Mouse (Mus musculus) left cerebral cortex, postnatal 36 days (tissue): ENCODE results near the gene Etl4. TPM values are rescaled to one million over a fixed set of nuclear protein-coding genes. Genes with fewer than 3 reads are reported as not detected.

Experiments
- DNase-seq, 2 experiments: peaks; one replicate each; pipeline ENCODE4 v3.0.0; 2021 to 2022; ENCODE audit warnings: low spot score in 2 of 2, mixed read lengths in 1 of 2
- intact Hi-C: fragments of 180-260 bp; cut with DNase I; formaldehyde crosslinking; loops from one replicate; pipeline ENCODE4 v1.15.1; 2025
- total RNA-seq, 2 experiments: library from RNA; stranded (reverse); gene quantifications; 2 replicates each; pipeline ENCODE4 v1.2.3; 2021

Gene Etl4
- total RNA-seq, 2 experiments from 2014 or later, result 138 to 153 TPM

DNA sequence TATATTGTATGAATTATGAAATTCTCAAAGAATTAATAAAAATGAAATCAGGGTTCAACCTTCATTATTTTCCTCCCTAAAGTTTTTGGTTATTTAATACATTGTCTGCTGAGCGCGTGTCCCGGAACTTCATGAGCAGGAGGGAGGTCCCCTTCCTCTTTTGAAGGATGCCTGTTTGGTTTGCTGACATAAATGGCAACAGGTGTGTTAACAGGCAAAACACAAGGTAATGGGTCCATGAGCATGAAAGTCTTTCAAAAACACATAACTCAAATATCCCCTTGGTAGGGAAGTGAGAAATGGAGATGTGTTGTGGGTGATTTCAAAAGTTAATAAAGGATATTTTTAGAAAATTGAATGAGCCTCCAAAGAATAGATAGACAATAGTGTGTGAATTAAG is 687.0 kb downstream of the Etl4 start:
- intact Hi-C loops, result no loop called here
- no peak for DNase-seq

DNA sequence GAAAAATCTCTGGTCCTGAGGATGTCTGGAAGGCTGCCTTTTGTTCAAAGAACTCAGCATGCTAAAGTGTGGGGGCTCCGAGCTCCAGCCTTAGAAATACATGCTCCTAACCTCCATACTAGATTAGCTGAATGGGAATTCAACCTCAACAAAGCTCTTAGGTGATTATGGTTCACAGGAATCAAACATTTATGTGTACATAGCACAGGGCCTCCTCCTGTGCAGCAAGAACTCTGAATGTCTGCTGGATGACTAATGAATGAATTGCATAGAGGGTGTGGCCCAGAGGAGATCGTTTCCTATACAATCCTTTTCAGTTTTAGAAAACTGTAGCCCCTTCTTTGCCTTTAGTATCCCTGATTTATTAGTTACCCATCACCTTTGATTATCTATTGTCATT is 687.6 kb downstream of the Etl4 start:
- intact Hi-C loops, result no loop called here
- DNase-seq, result no peak

DNA sequence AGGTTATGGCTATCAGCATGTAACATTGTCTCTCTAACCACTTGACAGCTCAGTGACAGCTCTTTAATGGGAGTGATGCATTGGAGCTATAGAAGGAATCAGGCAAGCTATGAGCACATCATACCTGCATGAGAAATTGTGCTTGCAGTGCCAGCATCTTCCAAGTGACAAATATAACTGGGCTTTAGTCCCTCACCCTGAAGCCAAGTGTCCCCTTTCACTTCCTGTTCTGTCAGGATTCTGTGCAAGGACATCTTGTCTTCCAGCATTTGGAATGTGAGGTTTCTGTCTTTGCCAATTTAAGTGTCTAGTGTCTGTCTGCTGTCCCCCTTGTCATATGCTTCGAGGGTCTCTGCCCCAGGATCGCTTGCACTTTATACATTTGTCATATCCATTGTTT is 693.1 kb downstream of the Etl4 start:
- intact Hi-C loops, result no loop called here
- no peak for DNase-seq

DNA sequence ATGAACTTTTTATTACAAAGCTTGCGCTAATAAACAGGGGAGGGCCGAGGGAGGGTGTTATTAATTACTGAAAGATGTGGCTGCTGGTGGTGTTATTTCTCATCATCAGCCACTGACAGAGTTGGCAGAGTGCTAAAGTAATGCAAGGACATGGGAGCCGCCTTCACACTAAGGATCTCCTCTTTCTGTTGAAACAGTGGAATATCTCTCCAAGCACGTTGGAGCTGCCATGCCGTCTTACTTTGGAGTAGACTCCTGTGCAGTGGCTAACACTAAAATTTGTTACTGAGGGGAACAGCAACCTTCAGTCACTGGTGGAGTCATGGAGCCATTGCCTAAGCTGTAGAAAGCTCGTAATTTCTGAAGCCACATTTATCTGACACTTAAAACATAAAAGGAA is 694.0 kb downstream of the Etl4 start:
- intact Hi-C loops, result no loop called here
- DNase-seq, result no peak

DNA sequence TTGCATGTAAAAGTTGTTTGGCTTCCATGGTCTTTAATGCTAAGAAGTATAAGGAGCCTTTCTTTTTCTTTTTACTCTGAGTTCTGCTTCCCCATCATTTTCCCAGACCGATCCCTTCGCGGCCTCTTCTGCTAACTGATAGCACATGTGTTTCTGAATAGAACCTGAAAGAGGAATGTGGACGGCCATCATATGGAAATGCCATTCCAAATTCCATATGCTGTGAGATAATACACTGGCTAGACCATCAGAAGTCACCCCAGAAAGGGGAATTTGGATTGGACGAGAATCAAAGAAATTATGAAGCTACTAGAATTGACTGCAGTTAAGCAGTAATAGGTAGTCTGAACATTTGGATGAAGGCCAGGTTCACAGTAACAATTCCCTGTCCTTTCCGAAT is 694.4 kb downstream of the Etl4 start:
- intact Hi-C loops, result no loop called here
- DNase-seq, result no peak

DNA sequence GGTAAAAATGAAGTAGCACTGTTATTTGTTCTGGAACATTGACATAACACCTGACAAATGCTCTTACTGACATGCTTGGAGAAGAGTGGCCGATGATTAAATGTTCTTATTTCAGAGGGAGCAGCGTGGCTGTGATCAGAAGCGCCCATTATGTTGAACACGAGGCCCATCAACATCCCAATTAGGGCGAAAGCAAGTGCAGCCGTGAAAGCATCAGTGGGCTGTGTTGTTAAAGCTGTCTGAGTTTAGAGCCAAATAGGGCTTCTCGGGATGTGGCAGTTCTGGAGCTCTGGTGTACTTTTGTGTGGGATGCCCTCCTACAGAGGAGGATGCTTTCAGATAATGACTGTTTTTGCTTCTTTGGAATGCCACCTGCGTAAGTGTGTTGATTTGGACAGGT is 699.6 kb downstream of the Etl4 start:
- intact Hi-C loops, result no loop called here
- no peak for DNase-seq

DNA sequence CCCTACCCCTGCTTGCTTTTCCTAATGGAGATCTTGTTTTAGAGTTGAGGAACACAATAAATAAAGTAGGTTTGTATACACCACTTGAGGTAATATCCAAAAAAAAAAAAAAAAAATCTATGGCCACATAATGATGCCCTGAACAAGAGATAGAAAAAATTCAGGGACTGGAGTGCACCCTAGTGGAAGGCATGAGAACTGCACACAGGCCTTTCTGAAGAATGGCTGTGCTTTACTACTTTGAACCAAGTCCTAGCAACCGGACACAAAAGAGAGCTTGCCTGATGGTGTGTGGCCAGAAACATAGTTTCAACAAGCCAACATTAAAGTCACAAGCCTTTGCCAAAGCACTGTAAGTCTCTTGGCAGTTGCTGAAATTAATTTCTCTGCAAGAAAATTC is 706.4 kb downstream of the Etl4 start:
- intact Hi-C loops, result no loop called here
- DNase-seq, result peak in 1 of 2 experiments; percentile 15

DNA sequence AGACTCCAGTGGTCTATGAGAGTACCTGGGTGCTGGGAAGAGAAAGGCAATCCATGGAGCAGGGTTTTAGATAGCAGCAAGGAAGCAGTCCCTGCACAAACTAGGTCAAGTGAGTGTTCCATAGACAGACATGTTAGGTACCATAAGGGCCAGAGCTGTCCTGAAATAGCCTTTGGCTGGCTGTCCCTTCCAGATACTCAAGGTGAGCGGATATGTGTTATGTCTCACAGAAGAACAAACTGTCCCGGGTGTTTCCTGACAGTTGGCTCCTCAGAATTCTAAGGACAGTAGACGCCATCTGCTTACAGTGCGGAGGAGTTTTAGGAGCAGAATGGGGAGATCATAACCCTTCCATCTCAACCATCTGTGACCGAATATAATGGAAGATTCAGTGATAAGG is 708.8 kb downstream of the Etl4 start:
- DNase-seq, result no peak
- intact Hi-C loops, result no loop called here

DNA sequence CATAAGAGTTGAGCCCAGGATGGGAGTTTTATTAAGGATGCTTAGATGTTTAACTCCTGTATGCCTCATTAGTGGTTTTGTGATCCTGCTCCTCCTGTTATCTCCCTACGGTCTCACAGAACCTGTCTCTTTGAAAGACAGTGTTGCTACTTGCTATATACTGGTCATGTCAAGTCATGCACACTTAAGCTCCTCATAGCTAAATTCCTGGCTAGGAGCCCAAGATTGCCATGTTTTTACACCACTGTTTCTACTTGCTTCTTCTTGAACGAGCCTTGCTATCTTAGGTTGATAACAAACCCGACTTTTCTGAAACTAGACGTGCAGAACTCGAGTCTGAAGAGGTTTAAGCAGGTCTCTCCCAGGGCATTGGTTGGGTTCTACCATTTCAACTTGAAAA is 710.3 kb downstream of the Etl4 start:
- no peak for DNase-seq
- intact Hi-C loops, result no loop called here

DNA sequence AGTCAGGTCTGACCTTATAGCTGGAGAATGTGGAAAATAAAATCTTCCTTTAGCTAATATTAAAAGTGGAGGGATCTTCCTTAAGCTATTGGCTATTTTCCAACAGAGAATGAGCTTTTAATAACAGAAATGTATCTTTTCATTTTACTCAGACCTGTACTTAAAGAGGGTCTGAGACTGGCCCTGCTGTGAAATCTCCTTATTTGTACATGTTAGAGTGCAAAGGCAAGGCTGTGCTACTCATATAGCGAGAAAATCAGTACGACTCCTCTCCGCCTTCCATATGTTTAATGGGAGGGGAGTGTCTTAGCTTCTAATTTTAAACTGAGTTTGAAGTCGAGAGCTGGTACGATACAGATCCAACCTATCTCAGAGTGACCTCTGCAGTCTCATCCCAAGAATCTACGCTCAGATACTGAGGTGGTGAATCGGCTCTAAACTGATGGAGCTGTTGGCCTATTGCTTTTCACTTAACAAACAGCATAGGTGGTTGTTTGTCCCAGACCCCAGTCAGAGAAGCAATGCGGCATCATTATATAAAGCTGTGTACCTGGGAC is 719.7 kb downstream of the Etl4 start:
- intact Hi-C loops, result no loop called here
- DNase-seq, result no peak

DNA sequence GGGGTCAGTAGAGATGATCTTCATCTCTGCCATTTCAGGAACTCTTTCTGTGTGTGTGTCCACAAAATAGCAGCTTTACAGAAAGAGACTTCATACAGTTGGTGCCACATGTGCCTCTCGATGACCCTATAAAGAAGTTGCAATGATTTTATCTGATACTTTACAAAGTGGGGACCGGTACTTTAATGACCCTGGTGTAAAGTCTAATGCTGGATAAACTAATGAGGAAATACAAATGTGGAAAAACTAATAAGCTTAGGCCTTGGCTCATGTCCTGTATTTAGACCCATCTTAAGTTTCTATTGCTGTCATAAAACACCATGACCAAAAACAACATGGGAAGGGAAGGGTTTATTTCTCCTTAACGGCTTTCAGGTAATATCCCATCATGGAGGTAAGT is 729.0 kb downstream of the Etl4 start:
- intact Hi-C loops, result no loop called here
- no peak for DNase-seq

DNA sequence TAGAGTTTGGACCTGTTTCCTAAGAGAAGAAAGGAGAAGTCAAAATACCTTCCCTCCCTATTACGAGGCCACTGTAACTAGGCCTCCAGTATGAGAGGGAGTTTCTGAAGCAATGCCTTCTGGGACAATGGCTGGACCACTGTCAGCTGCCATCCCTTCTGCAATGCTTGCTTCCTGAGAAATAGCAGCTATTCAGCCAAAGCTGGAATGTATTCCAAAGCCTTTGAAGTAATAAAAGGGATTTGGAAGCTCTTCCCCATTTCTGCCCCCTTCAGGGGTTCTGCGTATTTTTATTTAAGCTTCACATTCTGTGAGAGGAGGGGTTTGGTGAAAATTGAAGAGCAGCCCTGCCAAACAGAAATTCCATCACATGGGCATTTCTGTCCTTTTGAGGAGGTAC is 730.1 kb downstream of the Etl4 start:
- intact Hi-C loops, result no loop called here
- DNase-seq, result no peak

DNA sequence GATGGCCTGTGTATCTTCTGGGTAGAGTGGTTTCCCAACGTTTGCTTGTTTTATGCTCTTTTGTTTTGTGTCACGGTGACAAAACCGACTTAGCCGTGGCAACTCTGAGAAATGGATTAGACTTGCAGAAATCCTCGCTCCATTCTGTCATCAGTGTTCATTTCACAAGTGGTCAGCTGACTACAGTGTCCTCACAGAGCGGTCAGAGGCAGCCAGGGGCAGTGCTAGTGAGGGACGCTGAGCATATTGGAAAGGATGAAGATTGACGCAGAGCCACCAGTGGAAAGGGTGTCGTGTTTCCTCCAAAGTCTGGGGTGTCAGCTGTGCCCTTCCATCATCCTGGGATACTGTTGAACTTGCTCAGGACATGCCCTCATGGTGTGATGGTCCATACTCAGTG is 733.2 kb downstream of the Etl4 start:
- intact Hi-C loops, result no loop called here
- DNase-seq, result no peak

DNA sequence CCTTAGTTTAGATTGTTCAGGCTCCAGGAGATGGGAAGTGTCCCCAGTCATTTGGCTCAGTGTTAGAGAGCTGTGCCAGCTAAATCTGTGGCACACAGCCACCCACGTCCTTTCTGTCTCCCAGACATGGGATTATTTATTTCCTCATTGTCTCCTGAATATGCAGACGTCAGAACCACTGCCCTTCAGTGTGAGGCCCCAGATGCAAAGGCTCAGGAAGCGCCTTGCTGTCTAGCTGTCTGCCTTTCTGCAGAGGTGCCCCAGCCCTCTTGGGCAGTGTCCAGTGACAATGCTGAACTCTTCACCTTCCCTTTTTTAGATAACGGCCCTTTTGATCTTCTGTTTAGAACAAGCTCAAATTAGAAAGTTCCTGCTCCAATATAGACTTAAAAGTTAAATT is 740.2 kb downstream of the Etl4 start:
- peak; percentile 37 to 51 for DNase-seq
- intact Hi-C loops, result no loop called here

DNA sequence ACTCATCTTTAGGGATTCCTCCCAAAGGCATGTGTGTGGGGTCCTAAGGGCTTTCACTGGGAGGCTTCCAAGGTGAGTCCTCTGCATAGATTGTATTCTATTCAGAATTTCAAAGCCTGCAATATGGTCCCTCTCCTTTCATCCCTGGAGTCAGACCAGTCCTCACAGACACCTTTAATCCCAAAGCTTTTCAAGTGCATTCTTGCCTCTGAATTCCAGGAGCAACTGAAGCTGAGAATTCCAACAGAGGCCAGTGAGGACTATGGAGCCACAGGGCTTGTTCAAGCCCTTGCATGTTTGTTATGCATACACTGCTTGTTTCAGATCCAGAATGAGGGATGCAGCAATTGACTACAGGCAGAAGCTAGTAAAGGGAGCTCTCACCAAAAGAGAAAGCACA is 743.5 kb downstream of the Etl4 start:
- intact Hi-C loops, result no loop called here
- no peak for DNase-seq

DNA sequence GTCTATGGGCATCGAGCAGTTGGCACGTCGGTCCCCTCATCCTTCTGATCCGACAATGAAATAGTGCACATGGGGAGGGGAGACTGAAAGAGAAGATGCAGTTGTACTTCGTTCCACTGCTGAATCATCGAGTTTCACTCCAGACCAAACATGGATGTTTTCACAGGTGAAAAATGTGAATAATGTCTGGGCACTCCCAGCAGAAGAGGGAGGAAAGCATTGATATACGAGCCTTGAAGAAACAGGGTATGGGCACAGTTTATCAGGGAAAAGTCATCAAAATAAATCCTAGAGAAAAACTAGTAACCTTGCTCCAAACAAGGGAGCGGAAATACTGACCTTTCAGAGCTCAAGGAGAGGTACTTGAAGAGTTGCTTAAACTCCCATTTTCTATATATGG is 744.5 kb downstream of the Etl4 start:
- intact Hi-C loops, result no loop called here
- no peak for DNase-seq

DNA sequence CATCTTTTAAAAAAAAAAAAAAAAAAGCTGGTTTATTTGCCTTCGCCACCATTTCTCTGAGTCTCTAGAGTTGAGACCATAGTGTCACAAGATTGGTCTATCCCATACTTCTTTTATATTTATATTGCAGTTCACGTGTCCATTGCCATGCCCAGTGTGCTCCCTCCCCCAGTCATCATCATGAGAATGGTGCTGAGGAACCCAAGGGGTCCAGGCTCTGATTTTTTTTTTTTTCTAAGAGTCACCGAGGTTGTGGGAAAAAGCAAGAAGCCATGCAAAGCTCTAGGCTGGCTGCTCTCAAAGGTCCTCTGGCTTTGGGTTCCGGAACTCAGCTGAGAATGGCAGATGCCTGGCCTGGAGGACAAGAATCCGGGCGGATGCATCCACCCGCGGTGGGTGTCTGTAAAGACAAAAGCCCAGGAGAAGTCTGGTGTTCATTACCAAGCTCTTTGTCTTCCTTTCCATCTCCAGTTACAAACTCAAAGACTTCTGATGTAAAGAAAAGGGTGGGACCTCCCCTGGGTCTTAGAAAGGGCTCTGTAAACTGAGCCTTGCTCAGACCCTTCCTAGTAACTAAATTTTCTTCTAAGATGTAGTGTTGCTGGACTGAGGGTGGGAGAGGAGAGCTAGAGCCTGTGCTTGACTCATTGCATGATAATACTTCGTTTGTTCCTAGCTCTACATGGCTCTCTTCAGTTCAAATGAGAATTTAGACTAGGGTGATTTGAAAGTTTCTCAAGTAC is 745.2 kb downstream of the Etl4 start:
- no peak for DNase-seq
- intact Hi-C loops, result no loop called here

DNA sequence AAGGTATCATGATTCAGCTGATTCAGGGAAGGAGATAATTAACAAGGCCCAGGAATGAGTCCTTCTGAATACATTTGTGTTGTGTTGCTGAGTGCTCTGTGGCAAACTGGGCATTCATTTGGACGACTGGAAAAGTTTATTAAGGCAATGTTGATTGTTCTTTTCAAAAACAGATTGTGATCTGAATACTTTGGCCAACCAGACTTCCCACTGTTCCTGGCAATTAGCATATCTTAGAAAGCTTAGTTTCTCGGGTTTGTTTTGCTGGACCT is 745.7 kb downstream of the Etl4 start:
- DNase-seq, result no peak
- intact Hi-C loops, result no loop called here

DNA sequence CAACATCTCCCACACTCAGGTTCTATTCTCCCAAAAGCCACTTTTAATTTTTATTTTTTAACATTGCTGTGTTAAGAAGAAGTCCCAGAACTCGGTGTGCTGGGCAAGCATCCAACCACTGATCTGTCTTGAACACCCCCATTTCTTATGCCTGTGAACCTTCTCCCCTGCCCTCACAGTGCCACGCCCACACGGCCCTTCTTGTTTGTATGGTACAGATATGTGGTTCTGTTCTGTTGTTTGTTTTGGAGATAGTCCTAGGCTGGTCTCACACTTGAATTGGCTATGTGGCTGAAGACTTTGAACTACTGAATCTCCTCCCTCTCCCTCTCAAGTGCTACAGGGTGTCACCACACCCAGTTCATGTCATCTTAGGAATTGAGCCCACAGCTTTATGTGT is 748.3 kb downstream of the Etl4 start:
- no peak for DNase-seq

DNA sequence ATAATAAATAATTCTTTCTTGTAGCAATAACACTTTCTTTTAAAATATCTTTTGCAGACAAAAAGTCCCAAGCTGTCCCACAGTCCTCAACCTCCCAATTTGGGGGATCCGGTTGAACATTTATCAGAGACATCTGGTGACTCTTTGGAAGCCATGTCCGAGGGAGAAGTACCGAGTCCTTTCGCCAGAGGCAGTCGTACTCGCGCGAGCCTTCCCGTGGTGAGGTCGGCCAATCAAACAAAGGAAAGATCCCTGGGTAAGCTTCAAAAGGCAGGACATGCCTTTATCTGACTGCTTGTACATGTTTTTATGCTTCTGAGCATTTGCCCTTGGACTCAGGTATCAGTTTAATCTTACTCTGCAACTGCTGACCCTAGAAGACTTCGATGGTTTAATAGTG is 752.3 kb downstream of the Etl4 start:
- intact Hi-C loops, result loop anchor here (10.0 kb wide), 1 partner anchor 387 kb away; no protein-coding TSS in a partner anchor
- no peak for DNase-seq

More for the DNA sequence above, 748.3 kb downstream of the Etl4 start:
- intact Hi-C loops, result no loop called here

DNA sequence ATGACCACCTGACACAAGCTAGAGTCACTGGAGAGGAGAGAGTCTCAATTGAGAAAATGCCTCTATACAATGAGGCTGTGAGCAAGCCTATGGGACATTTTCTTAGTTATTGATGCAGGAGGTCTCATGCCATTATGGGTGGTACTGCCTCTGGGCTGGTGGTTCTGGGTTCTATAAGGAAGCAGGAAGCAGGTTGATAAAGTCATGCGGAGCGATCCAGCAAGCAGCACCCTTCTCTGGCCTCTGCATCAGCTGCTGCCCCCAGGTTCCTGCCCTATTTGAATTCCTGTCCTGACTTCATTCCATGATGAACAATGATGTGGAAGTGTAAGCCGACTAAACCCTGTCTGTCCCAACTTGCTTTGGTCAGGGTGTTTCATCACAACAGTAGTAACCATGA is 753.1 kb downstream of the Etl4 start:
- DNase-seq, result no peak
- intact Hi-C loops, result loop anchor here (10.0 kb wide), 1 partner anchor 388 kb away; no protein-coding TSS in a partner anchor
